Mouse (Mus musculus) kidney, adult 11 months (tissue): ENCODE results near the gene Rdm1.

ENCODE experiments used
- DNase-seq: peaks from one replicate; pipeline ENCODE4 v3.0.0; 2022

The Rdm1 gene

GRCm38 (mm10) chr11:101657886-101658750 lies 31.1 kb downstream of the Rdm1 start:
- peak; percentile 83 for DNase-seq

GRCm38 (mm10) chr11:101658751-101659558 lies 32.0 kb downstream of the Rdm1 start:
- no peak for DNase-seq

- peak; percentile 42 for DNase-seq
Observed at GRCm38 (mm10) chr11:101661191-101661590, 34.2 kb downstream of the Rdm1 start.

GRCm38 (mm10) chr11:101661786-101662185 lies 34.8 kb downstream of the Rdm1 start:
- no peak for DNase-seq

GRCm38 (mm10) chr11:101663229-101664027 lies 36.4 kb downstream of the Rdm1 start:
- DNase-seq = no peak

- peak; percentile 95 for DNase-seq
Observed at GRCm38 (mm10) chr11:101664825-101665635, 38.0 kb downstream of the Rdm1 start, which contains the start of gene Arl4d. Arl4d (plus strand) TSS chr11:101665541.

- no peak for DNase-seq
Observed at GRCm38 (mm10) chr11:101665636-101665992, 38.6 kb downstream of the Rdm1 start.

- no peak for DNase-seq
Observed at GRCm38 (mm10) chr11:101666626-101667345, 39.8 kb downstream of the Rdm1 start.

- DNase-seq = peak; percentile 55
Observed at GRCm38 (mm10) chr11:101667871-101668532, 41.0 kb downstream of the Rdm1 start.

- peak; percentile 52 for DNase-seq
Observed at GRCm38 (mm10) chr11:101668546-101669261, 41.7 kb downstream of the Rdm1 start.

GRCm38 (mm10) chr11:101670334-101670733 lies 43.3 kb downstream of the Rdm1 start:
- no peak for DNase-seq

GRCm38 (mm10) chr11:101671255-101671654 lies 44.3 kb downstream of the Rdm1 start:
- DNase-seq = no peak

- DNase-seq = peak; percentile 36
Observed at GRCm38 (mm10) chr11:101673010-101673642, 46.1 kb downstream of the Rdm1 start.

- no peak for DNase-seq
Observed at GRCm38 (mm10) chr11:101674106-101674505, 47.1 kb downstream of the Rdm1 start.

- DNase-seq = peak; percentile 77
Observed at GRCm38 (mm10) chr11:101675349-101675748, 48.4 kb downstream of the Rdm1 start.

GRCm38 (mm10) chr11:101677655-101678054 lies 50.7 kb downstream of the Rdm1 start:
- DNase-seq = no peak

- no peak for DNase-seq
Observed at GRCm38 (mm10) chr11:101678770-101679169, 51.8 kb downstream of the Rdm1 start.

- DNase-seq = peak; percentile 55
Observed at GRCm38 (mm10) chr11:101679907-101680306, 52.9 kb downstream of the Rdm1 start.

GRCm38 (mm10) chr11:101680634-101681325 lies 53.8 kb downstream of the Rdm1 start:
- DNase-seq = no peak
